Mouse (Mus musculus) intestine, embryonic 15.5 days (tissue): ENCODE data around the gene Cxcl9. TPM values are rescaled to one million over a fixed set of nuclear protein-coding genes. Genes with fewer than 3 reads are reported as not detected.
A peak's percentile ranks its signal among the peaks of the same experiment; 100 is the strongest.

Source experiments
- ATAC-seq: fragments of 200-750 bp; cut with Nextera tagmentation; 2 replicates; pipeline ENCODE4 v1.8.0; 2017; ENCODE audit warnings: moderate TSS enrichment, moderate library complexity
- H3K27ac ChIP-seq: fragments of 300-500 bp; sonication (generic); 2 replicates; pipeline ENCODE4 v1.5.1; 2015; ENCODE audit warnings: mild to moderate bottlenecking, inconsistent platforms
- H3K27me3 ChIP-seq: fragments of 300-500 bp; sonication (generic); replicated peaks from 2 replicates; pipeline ENCODE4 v1.6.1; 2015; ENCODE audit warnings: inconsistent platforms
- H3K36me3 ChIP-seq: fragments of 300-500 bp; sonication (generic); 2 replicates; pipeline ENCODE4 v1.6.1; 2015; ENCODE audit warnings: inconsistent platforms
- H3K4me1 ChIP-seq: fragments of 300-500 bp; sonication (generic); replicated peaks from 2 replicates; pipeline ENCODE4 v1.6.1; 2015; ENCODE audit warnings: inconsistent platforms
- H3K4me2 ChIP-seq: fragments of 300-500 bp; sonication (generic); replicated peaks from 2 replicates; pipeline ENCODE4 v1.6.1; 2015; ENCODE audit warnings: mild to moderate bottlenecking, inconsistent platforms
- H3K4me3 ChIP-seq: fragments of 300-500 bp; sonication (generic); replicated peaks from 2 replicates; pipeline ENCODE4 v1.5.1; 2015; ENCODE audit warnings: inconsistent platforms
- H3K9ac ChIP-seq: fragments of 300-500 bp; sonication (generic); 2 replicates; pipeline ENCODE4 v1.6.1; 2015; ENCODE audit warnings: inconsistent platforms
- H3K9me3 ChIP-seq: fragments of 300-500 bp; sonication (generic); 2 replicates; pipeline ENCODE4 v1.6.1; 2016; ENCODE audit warnings: inconsistent platforms
- WGBS: fragments of 180-500 bp; shearing (Covaris S2); methylation state at CpG from one replicate; pipeline ENCODE4 v1.1.7; 2015; 5-methylcytosine and 5-hydroxymethylcytosine counted together
- polyA plus RNA-seq: library from polyadenylated mRNA; unstranded; fragments of >200 nt; fragmentation: Nextera tagmentation; extraction: Ambion mirVana; gene quantifications from 2 replicates; pipeline ENCODE4 v1.2.1, GENCODE M21; 2015

The Cxcl9 gene
- polyA plus RNA-seq, 1 experiment from 2014 or later = not detected

GRCm38 (mm10) chr5:92304291-92304690 lies 23.6 kb downstream of the Cxcl9 start:
- H3K9ac ChIP-seq = no peak overlapping the region
- H3K9me3 ChIP-seq = no peaks in the 10 kb centered on the region
- 76% methylated on average over 3 of the region's 3 CpGs for WGBS
- no peaks in the 10 kb centered on the region for H3K27me3 ChIP-seq
- peaks cover 44% of the 10 kb centered on the region for H3K36me3 ChIP-seq
- peaks cover 4% of the 10 kb centered on the region; the same call in 1 of the 2 replicates for H3K4me1 ChIP-seq
- no peak overlapping the region for H3K27ac ChIP-seq
- no peak overlapping the region for H3K4me3 ChIP-seq
- no peak for ATAC-seq
- H3K4me2 ChIP-seq = no peak overlapping the region

GRCm38 (mm10) chr5:92302149-92302840 lies 25.6 kb downstream of the Cxcl9 start:
- Histone ChIP-seq H3K27me3 (no peaks in the 10 kb centered on the region), H3K4me1 (no peaks in the 10 kb centered on the region), H3K4me3 (no peak overlapping the region), H3K9ac (no peak overlapping the region), H3K36me3 (peaks cover 57% of the 10 kb centered on the region), H3K4me2 (no peak overlapping the region), H3K9me3 (no peaks in the 10 kb centered on the region), H3K27ac (no peak overlapping the region)
- ATAC-seq = no peak
- 81% methylated on average over 13 of the region's 13 CpGs for WGBS

GRCm38 (mm10) chr5:92294525-92294924 lies 33.4 kb downstream of the Cxcl9 start:
- WGBS = 89% methylated on average over 2 of the region's 2 CpGs

GRCm38 (mm10) chr5:92291652-92292414 lies 36.0 kb downstream of the Cxcl9 start:
- WGBS = 72% methylated on average over 6 of the region's 6 CpGs
- Histone ChIP-seq H3K4me3 (no peak overlapping the region), H3K4me1 (no peaks in the 10 kb centered on the region), H3K4me2 (0 out of 2 replicates have a peak overlapping the region, but pooled peaks have one; percentile 22), H3K27ac (peak overlapping the region; percentile 61), H3K9ac (no peak overlapping the region), H3K27me3 (no peaks in the 10 kb centered on the region), H3K36me3 (peaks cover 43% of the 10 kb centered on the region), H3K9me3 (no peaks in the 10 kb centered on the region)
- peak; percentile 94 for ATAC-seq

More at GRCm38 (mm10) chr5:92294525-92294924, 33.4 kb downstream of the Cxcl9 start:
- H3K4me1 ChIP-seq = no peaks in the 10 kb centered on the region
- H3K4me2 ChIP-seq = no peak overlapping the region
- no peak overlapping the region for H3K4me3 ChIP-seq
- no peak overlapping the region for H3K27ac ChIP-seq
- no peak for ATAC-seq
- no peaks in the 10 kb centered on the region for H3K9me3 ChIP-seq
- H3K36me3 ChIP-seq = peaks cover 43% of the 10 kb centered on the region
- no peak overlapping the region for H3K9ac ChIP-seq
- no peaks in the 10 kb centered on the region for H3K27me3 ChIP-seq

GRCm38 (mm10) chr5:92287840-92288239 lies 40.0 kb downstream of the Cxcl9 start:
- no peaks in the 10 kb centered on the region for H3K27me3 ChIP-seq
- peaks cover 44% of the 10 kb centered on the region for H3K36me3 ChIP-seq
- H3K4me1 ChIP-seq = 0 out of 2 replicates have a peak, but pooled peaks cover 5% of the 10 kb centered on the region
- 84% methylated on average over 6 of the region's 6 CpGs for WGBS
- no peak overlapping the region for H3K4me2 ChIP-seq
- H3K9ac ChIP-seq = no peak overlapping the region
- no peak overlapping the region for H3K4me3 ChIP-seq
- H3K9me3 ChIP-seq = no peaks in the 10 kb centered on the region
- no peak for ATAC-seq
- H3K27ac ChIP-seq = no peak overlapping the region

GRCm38 (mm10) chr5:92283107-92283506 lies 44.8 kb downstream of the Cxcl9 start:
- Histone ChIP-seq H3K9ac (no peak overlapping the region), H3K36me3 (peaks cover 18% of the 10 kb centered on the region), H3K27ac (peak overlapping the region; percentile 65), H3K9me3 (no peaks in the 10 kb centered on the region), H3K4me3 (no peak overlapping the region), H3K4me1 (peaks cover 20% of the 10 kb centered on the region), H3K4me2 (peak overlapping the region; percentile 35; the same call in 1 of the 2 replicates), H3K27me3 (no peaks in the 10 kb centered on the region)
- ATAC-seq = peak; percentile 64
- WGBS = 35% methylated on average over 3 of the region's 3 CpGs

GRCm38 (mm10) chr5:92282571-92282970 lies 45.3 kb downstream of the Cxcl9 start:
- peak overlapping the region; percentile 65; the same call in 1 of the 2 replicates for H3K27ac ChIP-seq
- no peak overlapping the region for H3K9ac ChIP-seq
- H3K4me1 ChIP-seq = peaks cover 20% of the 10 kb centered on the region
- no peaks in the 10 kb centered on the region for H3K27me3 ChIP-seq
- no peak for ATAC-seq
- no peak overlapping the region for H3K4me2 ChIP-seq
- peaks cover 13% of the 10 kb centered on the region for H3K36me3 ChIP-seq
- H3K4me3 ChIP-seq = no peak overlapping the region
- WGBS = 70% methylated on average over 4 of the region's 4 CpGs
- H3K9me3 ChIP-seq = no peaks in the 10 kb centered on the region

GRCm38 (mm10) chr5:92278942-92279537 lies 48.8 kb downstream of the Cxcl9 start:
- 0 out of 2 replicates have a peak overlapping the region, but pooled peaks have one; percentile 44 for H3K27ac ChIP-seq
- no peaks in the 10 kb centered on the region for H3K36me3 ChIP-seq
- H3K27me3 ChIP-seq = no peaks in the 10 kb centered on the region
- H3K9ac ChIP-seq = no peak overlapping the region
- H3K4me1 ChIP-seq = peaks cover 24% of the 10 kb centered on the region
- WGBS = 87% methylated on average over 10 of the region's 10 CpGs
- no peaks in the 10 kb centered on the region for H3K9me3 ChIP-seq
- peak overlapping the region; percentile 91 for H3K4me2 ChIP-seq
- ATAC-seq = no peak
- H3K4me3 ChIP-seq = no peak overlapping the region

- Histone ChIP-seq H3K27ac (peak within 1 kb of the TSS; percentile 72), H3K4me1 (peaks cover 18% of the 10 kb centered on the region), H3K4me2 (peak within 1 kb of the TSS; percentile 91), H3K9ac (peak within 1 kb of the TSS; percentile 70), H3K9me3 (no peaks in the 10 kb centered on the region), H3K27me3 (no peaks in the 10 kb centered on the region), H3K4me3 (peak within 1 kb of the TSS; percentile 76), H3K36me3 (no peaks in the 10 kb centered on the region)
- WGBS = 2% methylated on average over 54 of the region's 54 CpGs
- peak; percentile 96 for ATAC-seq
Observed at GRCm38 (mm10) chr5:92277437-92278394, 50.2 kb downstream of the Cxcl9 start, which contains the start of gene Naaa. Gene Naaa (minus strand): TSS chr5:92278170.
